Mouse (Mus musculus) neural tube, embryonic 15.5 days (tissue): ENCODE data around the gene Cenpk. TPM values are rescaled to one million over a fixed set of nuclear protein-coding genes. Genes with fewer than 3 reads are reported as not detected.

Experiments used
- ATAC-seq: fragments of 200-750 bp; cut with Nextera tagmentation; 2 replicates; pipeline ENCODE4 v1.8.0; 2017; ENCODE audit warnings: mild to moderate bottlenecking, moderate TSS enrichment, moderate library complexity; ENCODE audit not compliant: low FRiP score
- H3K27ac ChIP-seq: fragments of 300-500 bp; sonication (generic); replicated peaks from 2 replicates; pipeline ENCODE4 v1.5.1; 2015; ENCODE audit warnings: mild to moderate bottlenecking, inconsistent platforms
- H3K27me3 ChIP-seq: fragments of 300-500 bp; sonication (generic); replicated peaks from 2 replicates; pipeline ENCODE4 v1.6.1; 2015; ENCODE audit warnings: inconsistent platforms
- H3K36me3 ChIP-seq: fragments of 300-500 bp; sonication (generic); 2 replicates; pipeline ENCODE4 v1.6.1; 2015; ENCODE audit warnings: inconsistent platforms
- H3K4me1 ChIP-seq: fragments of 300-500 bp; sonication (generic); 2 replicates; pipeline ENCODE4 v1.6.1; 2015; ENCODE audit warnings: inconsistent platforms
- H3K4me2 ChIP-seq: fragments of 300-500 bp; sonication (generic); 2 replicates; pipeline ENCODE4 v1.6.1; 2015; ENCODE audit warnings: inconsistent platforms, mild to moderate bottlenecking, moderate library complexity
- H3K4me3 ChIP-seq: fragments of 300-500 bp; sonication (generic); replicated peaks from 2 replicates; pipeline ENCODE4 v1.5.1; 2015; ENCODE audit warnings: mild to moderate bottlenecking, inconsistent platforms
- H3K9ac ChIP-seq: fragments of 300-500 bp; sonication (generic); replicated peaks from 2 replicates; pipeline ENCODE4 v1.6.1; 2015; ENCODE audit warnings: mild to moderate bottlenecking, inconsistent platforms
- H3K9me3 ChIP-seq: fragments of 300-500 bp; sonication (generic); replicated peaks from 2 replicates; pipeline ENCODE4 v1.6.1; 2016; ENCODE audit warnings: inconsistent platforms
- WGBS: fragments of 180-500 bp; shearing (Covaris S2); methylation state at CpG from one replicate; pipeline ENCODE4 v1.1.7; 2015; ENCODE audit warnings: mixed read lengths; 5-methylcytosine and 5-hydroxymethylcytosine counted together
- polyA plus RNA-seq: library from polyadenylated mRNA; unstranded; fragments of >200 nt; fragmentation: Nextera tagmentation; extraction: Ambion mirVana; gene quantifications from 2 replicates; pipeline ENCODE4 v1.2.1, GENCODE M21; 2015

Gene Cenpk
- polyA plus RNA-seq, 1 experiment from 2014 or later = 10.6 TPM

GRCm38 (mm10) chr13:104286336-104286735 is 57.9 kb downstream of the Cenpk start:
- H3K9me3 ChIP-seq = no peaks in the 10 kb centered on the region
- peaks cover 28% of the 10 kb centered on the region for H3K4me1 ChIP-seq
- H3K27me3 ChIP-seq = no peaks in the 10 kb centered on the region
- H3K4me2 ChIP-seq = peak overlapping the region; percentile 81
- no peaks in the 10 kb centered on the region for H3K36me3 ChIP-seq
- peak overlapping the region; percentile 43 for H3K4me3 ChIP-seq
- peak overlapping the region; percentile 75 for H3K27ac ChIP-seq
- H3K9ac ChIP-seq = peak overlapping the region; percentile 48; the same call in 1 of the 2 replicates
- no peak for ATAC-seq
- 1% methylated on average over 4 of the region's 4 CpGs for WGBS

DNA sequence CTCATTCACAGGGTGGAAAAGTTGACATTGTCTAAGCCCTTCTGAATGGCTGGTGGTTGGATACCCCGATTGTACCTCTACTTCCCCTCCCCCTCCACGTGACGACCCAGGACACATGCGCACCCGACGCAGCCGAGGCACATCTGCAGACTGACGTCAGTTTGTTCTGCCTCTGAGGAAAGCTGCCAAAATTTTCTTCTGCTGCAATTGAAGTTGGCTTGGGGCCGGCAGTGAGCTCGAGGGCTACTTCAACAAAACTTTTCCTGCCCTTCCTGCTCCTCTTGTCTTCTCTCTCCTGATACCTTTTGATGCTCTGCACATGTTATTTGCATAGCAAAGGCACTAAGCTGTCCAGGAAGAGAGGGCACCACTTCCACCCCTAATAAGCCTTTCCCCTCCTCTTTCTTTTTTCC is 58.5 kb downstream of the Cenpk start:
- WGBS = 1% methylated on average over 10 of the region's 10 CpGs
- no peaks in the 10 kb centered on the region for H3K36me3 ChIP-seq
- no peaks in the 10 kb centered on the region for H3K9me3 ChIP-seq
- peak overlapping the region; percentile 81 for H3K4me2 ChIP-seq
- H3K27ac ChIP-seq = peak overlapping the region; percentile 75
- H3K4me3 ChIP-seq = peak overlapping the region; percentile 43
- peak overlapping the region; percentile 48; the same call in 1 of the 2 replicates for H3K9ac ChIP-seq
- peak; percentile 94 for ATAC-seq
- peaks cover 28% of the 10 kb centered on the region for H3K4me1 ChIP-seq
- H3K27me3 ChIP-seq = no peaks in the 10 kb centered on the region

GRCm38 (mm10) chr13:104287366-104288225 is 59.2 kb downstream of the Cenpk start, which contains the start of gene Adamts6:
Gene Adamts6, plus strand, starts transcription at chr13:104287835.
- peak within 1 kb of the TSS; percentile 81 for H3K4me2 ChIP-seq
- peak within 1 kb of the TSS; percentile 43 for H3K4me3 ChIP-seq
- peak within 1 kb of the TSS; percentile 75 for H3K27ac ChIP-seq
- peak within 1 kb of the TSS; percentile 48 for H3K9ac ChIP-seq
- no peaks in the 10 kb centered on the region for H3K9me3 ChIP-seq
- H3K4me1 ChIP-seq = peaks cover 28% of the 10 kb centered on the region
- WGBS = under 1% methylated on average over 23 of the region's 23 CpGs
- ATAC-seq = 0 out of 2 replicates have a peak, but pooled peaks have one; percentile 33
- H3K27me3 ChIP-seq = no peaks in the 10 kb centered on the region
- no peaks in the 10 kb centered on the region for H3K36me3 ChIP-seq

- WGBS = under 1% methylated on average over 7 of the region's 7 CpGs
- peak; percentile 48; the same call in 1 of the 2 replicates for ATAC-seq
- H3K4me1 ChIP-seq = peaks cover 28% of the 10 kb centered on the region
- no peaks in the 10 kb centered on the region for H3K36me3 ChIP-seq
- H3K9me3 ChIP-seq = no peaks in the 10 kb centered on the region
- H3K27ac ChIP-seq = peak overlapping the region; percentile 75
- H3K4me3 ChIP-seq = peak overlapping the region; percentile 43
- H3K9ac ChIP-seq = peak overlapping the region; percentile 33
- H3K27me3 ChIP-seq = no peaks in the 10 kb centered on the region
- H3K4me2 ChIP-seq = peak overlapping the region; percentile 81
Measured at GRCm38 (mm10) chr13:104288226-104288859, 59.9 kb downstream of the Cenpk start.

GRCm38 (mm10) chr13:104289176-104289575 is 60.8 kb downstream of the Cenpk start:
- H3K36me3 ChIP-seq = no peaks in the 10 kb centered on the region
- no peaks in the 10 kb centered on the region for H3K27me3 ChIP-seq
- ATAC-seq = no peak
- no peak overlapping the region for H3K27ac ChIP-seq
- peak overlapping the region; percentile 81 for H3K4me2 ChIP-seq
- H3K4me3 ChIP-seq = no peak overlapping the region
- H3K9me3 ChIP-seq = no peaks in the 10 kb centered on the region
- H3K9ac ChIP-seq = no peak overlapping the region
- H3K4me1 ChIP-seq = peaks cover 28% of the 10 kb centered on the region

DNA sequence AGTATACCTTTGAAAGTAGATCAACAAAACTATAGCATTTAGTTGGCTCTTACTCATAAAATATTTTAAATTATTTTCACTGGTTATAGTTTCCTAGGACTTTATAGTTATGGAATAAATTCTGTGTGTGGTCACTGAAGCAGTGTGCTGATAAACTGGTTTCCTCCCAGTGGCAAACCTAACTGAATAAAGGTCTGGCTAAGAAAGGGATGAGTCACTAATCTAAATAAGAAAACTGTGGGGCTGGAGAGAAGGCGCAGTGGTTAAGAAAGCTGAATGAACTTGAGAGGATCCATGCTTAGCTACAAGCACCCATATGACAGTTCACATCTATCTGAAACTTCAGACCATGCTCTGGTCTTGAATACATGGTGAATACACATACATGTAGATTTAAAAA is 67.1 kb downstream of the Cenpk start:
- Histone ChIP-seq H3K9ac (no peak overlapping the region), H3K27me3 (no peaks in the 10 kb centered on the region), H3K4me3 (no peak overlapping the region), H3K27ac (no peak overlapping the region), H3K36me3 (no peaks in the 10 kb centered on the region), H3K4me1 (no peaks in the 10 kb centered on the region), H3K4me2 (no peak overlapping the region), H3K9me3 (no peaks in the 10 kb centered on the region)
- WGBS = 82% methylated on average over 1 of the region's 1 CpGs
- ATAC-seq = no peak

Other genes with a start within 250 kb of the Cenpk start
- gene Nln, start 119.0 kb upstream of the Cenpk start, polyA plus RNA-seq = 49.4 and 56.5 TPM in 2 replicates
- 28.6 and 34.5 TPM in 2 replicates for gene Sgtb, start 118.9 kb upstream of the Cenpk start, polyA plus RNA-seq
- gene Trappc13, start 50.1 kb upstream of the Cenpk start, polyA plus RNA-seq = 61.6 and 61.7 TPM in 2 replicates
- 30.7 and 30.8 TPM in 2 replicates for gene Trim23, start 49.8 kb upstream of the Cenpk start, polyA plus RNA-seq
- gene Ppwd1, start 232 bp downstream of the Cenpk start, polyA plus RNA-seq = 6.8 and 8.6 TPM in 2 replicates
- 0.96 and 1.1 TPM in 2 replicates for gene Adamts6, start 59.2 kb downstream of the Cenpk start, polyA plus RNA-seq